Mouse (Mus musculus): ENCODE measurements around the gene Maml3.
A peak's percentile ranks its signal among the peaks of the same experiment; 100 is the strongest.

Gene Maml3

DNA sequence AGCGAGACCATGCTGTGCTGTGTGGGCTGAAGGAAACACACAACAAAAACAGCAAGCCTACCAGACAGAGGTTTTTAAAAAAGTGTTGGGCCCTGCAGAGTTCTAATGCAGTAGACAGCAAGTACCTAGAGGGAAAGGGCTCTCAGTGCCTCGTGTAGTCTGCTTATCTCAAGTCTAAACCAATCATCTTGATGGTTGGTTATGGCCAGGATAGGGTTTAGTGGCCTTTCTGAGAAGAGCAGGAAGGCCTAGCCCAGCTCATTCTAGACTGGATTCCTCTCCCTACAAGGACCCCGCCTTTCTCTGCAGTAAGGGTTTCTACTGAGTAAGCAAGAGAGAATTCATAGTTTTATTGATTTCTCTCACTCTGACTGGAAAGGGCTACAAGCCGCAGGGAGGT is 61.0 kb downstream of the Maml3 start:
- DNase-seq, result no peak

DNA sequence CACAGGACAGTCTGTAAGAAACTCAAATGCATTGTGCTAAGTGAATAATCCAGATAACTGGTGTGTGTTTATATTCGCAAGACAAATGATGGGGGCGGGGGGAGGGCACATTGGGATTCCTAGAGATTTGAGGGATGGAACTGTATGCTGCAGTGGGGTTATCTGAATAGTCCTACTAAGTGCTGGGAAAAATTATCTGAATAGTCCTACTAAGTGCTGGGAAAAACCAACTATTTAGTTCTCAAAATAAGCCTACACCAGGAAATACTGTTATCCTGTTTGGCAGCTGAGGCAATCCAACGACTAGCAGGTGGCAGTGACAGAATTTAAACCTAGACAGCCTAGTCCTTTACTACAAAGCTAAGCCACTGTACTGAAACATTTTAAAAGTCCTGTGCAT is 62.2 kb downstream of the Maml3 start:
- no peak for DNase-seq

- DNase-seq, result no peak
Measured at GRCm38 (mm10) chr3:52039958-52040357, 64.9 kb downstream of the Maml3 start.

- DNase-seq, result no peak
Measured at GRCm38 (mm10) chr3:52037260-52037659, 67.6 kb downstream of the Maml3 start.

- no peak for DNase-seq
Measured at GRCm38 (mm10) chr3:52035404-52035803, 69.5 kb downstream of the Maml3 start.

DNA sequence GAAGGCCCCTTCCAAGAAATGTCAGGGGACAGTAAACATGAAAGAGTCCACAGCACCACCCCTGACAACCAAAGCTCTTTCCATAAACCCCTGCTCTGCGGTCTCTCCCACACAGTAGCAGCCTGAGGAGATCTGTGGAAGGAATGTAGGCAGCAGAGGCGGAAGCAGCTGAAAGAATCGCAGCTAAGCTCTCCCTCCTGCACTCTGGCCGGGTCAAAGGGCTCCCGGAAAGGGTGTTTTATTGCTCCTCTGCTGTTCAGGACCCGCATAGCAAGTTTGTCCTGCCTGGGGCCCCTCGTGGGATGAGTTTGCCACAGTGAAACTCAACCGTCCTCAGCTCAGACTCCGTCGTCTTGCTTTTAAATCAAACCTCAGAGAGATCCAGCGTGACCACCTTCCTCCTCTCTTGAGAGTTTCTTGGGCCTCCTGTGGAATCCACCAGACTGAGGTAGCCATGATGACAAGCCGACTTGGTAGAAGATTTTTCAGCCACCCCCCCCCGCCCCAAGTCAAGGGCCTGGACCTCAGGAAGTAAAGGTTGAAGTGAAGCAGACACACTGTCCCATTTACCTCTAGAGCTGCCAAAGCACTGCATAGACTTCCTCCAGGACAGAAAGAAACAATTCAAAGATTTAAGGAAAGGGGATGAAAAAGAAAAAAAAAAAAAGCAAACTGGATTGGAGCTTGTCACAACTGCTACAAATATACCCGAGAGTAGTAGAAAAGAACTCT is 70.9 kb downstream of the Maml3 start:
- peak; percentile 22 for DNase-seq

GRCm38 (mm10) chr3:52031327-52031726 is 73.5 kb downstream of the Maml3 start:
- no peak for DNase-seq

DNA sequence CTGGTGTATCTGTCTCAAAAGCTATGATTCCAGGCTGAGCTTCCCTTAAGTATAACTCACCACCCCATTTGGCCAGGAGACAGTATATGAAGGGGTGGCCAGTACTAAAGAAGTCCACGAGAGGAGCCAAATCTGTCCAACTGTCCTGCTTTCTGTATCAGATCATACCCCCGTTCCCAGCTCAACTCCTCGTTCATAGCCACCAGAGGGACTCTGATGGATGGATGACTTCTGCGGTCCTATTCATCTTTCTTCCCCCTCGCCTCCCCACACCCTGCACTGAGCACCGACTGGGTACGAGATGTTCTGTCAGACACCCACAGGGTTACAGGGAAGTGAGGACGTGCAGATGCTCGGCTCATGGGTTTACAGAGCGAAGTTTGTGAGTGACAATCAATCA is 74.8 kb downstream of the Maml3 start:
- DNase-seq, result no peak

GRCm38 (mm10) chr3:52029661-52030081 is 75.2 kb downstream of the Maml3 start:
- peak; percentile 15 for DNase-seq

GRCm38 (mm10) chr3:52027972-52028371 is 76.9 kb downstream of the Maml3 start:
- no peak for DNase-seq

GRCm38 (mm10) chr3:52022486-52022885 is 82.4 kb downstream of the Maml3 start:
- no peak for DNase-seq

- DNase-seq, result no peak
Measured at GRCm38 (mm10) chr3:52018103-52018439, 86.8 kb downstream of the Maml3 start.

DNA sequence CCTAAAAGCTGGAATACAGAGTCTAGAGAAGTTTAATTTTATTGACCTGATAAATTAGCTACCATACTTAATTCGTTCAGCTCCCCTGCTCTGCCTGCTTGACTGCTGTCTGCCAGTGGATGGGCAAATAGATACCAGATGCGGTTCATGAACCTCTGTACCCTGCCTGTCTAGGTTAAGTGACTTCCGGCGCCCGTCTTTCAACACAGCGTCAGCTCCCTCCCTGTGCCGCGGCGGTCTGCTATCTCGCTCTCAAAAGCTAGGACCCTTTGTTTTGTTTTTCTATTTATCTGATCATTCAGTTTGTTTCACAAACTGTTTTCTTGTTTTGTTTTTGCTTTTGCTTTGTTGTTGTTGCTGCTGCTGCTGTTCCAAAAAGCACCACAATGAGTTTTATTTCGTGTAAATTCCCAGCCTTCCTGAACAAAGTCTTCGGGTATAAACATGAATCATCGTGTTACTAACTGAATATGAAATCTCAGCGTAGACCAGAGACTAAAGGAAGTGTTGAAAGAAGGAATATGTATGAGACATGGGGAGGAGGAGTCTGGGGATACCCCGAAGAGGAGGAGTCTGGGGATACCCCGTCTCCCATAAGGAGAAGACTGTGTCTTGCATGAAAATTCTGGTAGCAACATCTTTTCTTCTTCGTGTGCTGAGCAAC is 87.3 kb downstream of the Maml3 start:
- DNase-seq, result peak; percentile 14

- DNase-seq, result no peak
Measured at GRCm38 (mm10) chr3:52016178-52016577, 88.7 kb downstream of the Maml3 start.

DNA sequence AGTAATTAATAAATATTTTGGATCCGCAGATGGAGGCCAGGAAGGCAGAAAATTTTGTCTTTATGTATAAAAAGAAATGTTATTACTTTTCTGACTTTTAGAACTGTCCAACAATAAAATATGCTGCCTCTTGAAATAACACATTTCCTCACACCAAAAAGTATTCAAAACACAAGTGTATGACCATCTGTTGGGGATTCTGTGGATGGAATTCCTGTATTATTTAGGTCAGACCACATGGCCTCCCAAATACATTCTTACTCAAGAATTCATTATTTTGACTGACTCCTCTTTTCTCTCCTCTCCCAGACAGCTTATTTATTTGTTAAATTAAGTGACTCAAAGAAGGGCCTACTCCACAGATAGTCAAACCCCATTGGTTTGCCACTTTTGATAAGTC is 89.3 kb downstream of the Maml3 start:
- no peak for DNase-seq

- no peak for DNase-seq
Measured at GRCm38 (mm10) chr3:52011032-52011710, 93.7 kb downstream of the Maml3 start.

GRCm38 (mm10) chr3:52009321-52009720 is 95.6 kb downstream of the Maml3 start:
- no peak for DNase-seq

DNA sequence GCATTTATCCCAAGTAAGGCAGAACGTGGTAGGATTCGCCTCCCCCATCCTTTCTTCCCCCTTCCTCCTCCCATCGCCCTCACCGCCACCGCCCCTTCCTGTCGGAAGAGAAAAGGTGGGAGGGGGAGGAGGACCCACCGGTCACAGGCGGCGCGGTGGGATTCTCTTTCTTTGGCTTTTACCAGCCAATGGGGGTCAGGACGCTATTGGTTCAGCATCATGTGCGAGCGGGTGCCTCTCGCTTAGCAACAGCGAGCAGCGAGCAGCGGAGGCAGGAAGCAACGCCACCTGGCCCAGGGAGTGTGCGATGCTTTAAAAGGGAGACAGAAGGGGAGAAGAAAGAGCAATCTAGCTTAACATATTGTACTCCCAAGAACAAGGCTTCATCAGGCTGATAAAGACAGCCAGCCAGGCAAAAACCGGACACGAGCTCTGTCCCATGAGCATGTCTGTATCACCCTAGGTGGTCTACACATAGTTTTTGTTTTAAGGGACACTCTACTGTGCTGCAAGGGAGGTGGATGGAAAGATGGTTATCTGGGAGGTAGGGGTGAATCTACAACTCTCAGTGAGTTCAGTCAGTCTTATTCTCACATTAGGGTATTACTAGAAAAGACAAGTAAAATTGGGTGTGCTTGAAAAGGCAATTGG is 97.1 kb downstream of the Maml3 start:
- peak; percentile 15 for DNase-seq

GRCm38 (mm10) chr3:52006721-52007330 is 98.0 kb downstream of the Maml3 start:
- no peak for DNase-seq

DNA sequence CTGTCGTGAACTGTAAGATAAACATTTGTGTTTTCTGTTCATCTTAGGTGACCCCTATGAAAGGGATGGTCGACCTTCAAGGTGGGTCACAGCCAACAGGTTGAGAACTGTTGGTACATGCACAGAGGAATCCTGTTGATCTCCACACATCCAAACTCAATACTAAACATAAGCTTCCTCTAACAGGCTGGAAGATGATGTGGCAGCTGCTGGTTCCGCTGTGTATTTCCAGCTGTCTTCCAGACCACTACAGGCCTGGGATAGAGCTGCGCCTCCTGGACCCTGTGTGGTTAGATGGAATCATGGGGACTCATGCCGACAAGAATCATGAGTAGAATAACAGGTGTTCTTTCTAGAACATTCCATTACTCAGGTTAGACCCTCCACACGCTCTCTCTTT is 101.2 kb downstream of the Maml3 start:
- no peak for DNase-seq

GRCm38 (mm10) chr3:52001518-52001895 is 103.4 kb downstream of the Maml3 start:
- no peak for DNase-seq

GRCm38 (mm10) chr3:52000871-52001517 is 103.9 kb downstream of the Maml3 start:
- DNase-seq, result no peak

Measured in kidney, adult 9 months (tissue).